Mouse (Mus musculus) cortical plate, adult 2 months (tissue): ENCODE measurements around the gene Opn1mw.

Experiments used
- CTCF ChIP-seq: fragments of 200-500 bp; IDR thresholded peaks from 2 replicates; pipeline ENCODE4 v1.5.1; 2011; ENCODE audit warnings: mild to moderate bottlenecking, control low read depth, low read length; ENCODE audit not compliant: insufficient read depth; ENCODE audit errors: extremely low read depth
- POLR2A ChIP-seq: fragments of 200-500 bp; IDR thresholded peaks from 2 replicates; pipeline ENCODE4 v1.6.1; 2011; ENCODE audit warnings: mild to moderate bottlenecking, low read length, control low read depth; ENCODE audit not compliant: insufficient read depth; ENCODE audit errors: extremely low read depth

GRCm38 (mm10) chrX:74124975-74125374, 2.3 kb upstream of the Opn1mw start:
- no peak for TF ChIP-seq CTCF
- TF ChIP-seq POLR2A, result no peak
